Mouse (Mus musculus) brain, adult 10 weeks (tissue): ENCODE measurements around the gene Sbk3. TPM values are rescaled to one million over a fixed set of nuclear protein-coding genes. Genes with fewer than 3 reads are reported as not detected.

Experiments
- polyA plus RNA-seq: library from polyadenylated mRNA; stranded (reverse); fragments of 350-450 nt; fragmentation: Illumina TruSeq; extraction: RNeasy Lipid Tissue Mini Kit (QIAGEN cat#74804); gene quantifications from one replicate; pipeline ENCODE4 v1.2.3, GENCODE M21; 2015; ENCODE audit warnings: low read depth, low replicate concordance

The Sbk3 gene
- polyA plus RNA-seq, result 1.1 TPM

GRCm38 (mm10) chr7:4971068-4971467 lies at the start of gene Sbk3:
Gene Sbk3, minus strand, starts transcription at chr7:4971168.

GRCm38 (mm10) chr7:5020000-5020681 lies 49.2 kb upstream of the Sbk3 start, which contains the start of the genes Zfp865 and Ccdc106:
Gene Zfp865, plus strand, starts transcription at chr7:5020376.
Gene Ccdc106, plus strand, starts transcription at chr7:5020553.

GRCm38 (mm10) chr7:5015118-5016001 lies 44.4 kb upstream of the Sbk3 start, which contains the start of gene Gm44973:
Gene Gm44973, plus strand, starts transcription at chr7:5015496.

GRCm38 (mm10) chr7:5014251-5015117 lies 43.5 kb upstream of the Sbk3 start, which contains the start of the genes Zfp524 and Fiz1:
Gene Zfp524, plus strand, starts transcription at chr7:5014415.
Gene Fiz1, minus strand, starts transcription at chr7:5014697.

GRCm38 (mm10) chr7:4996003-4996895 lies 25.3 kb upstream of the Sbk3 start, which contains the start of gene Zfp579:
Gene Zfp579, minus strand, starts transcription at chr7:4996158.

GRCm38 (mm10) chr7:4964272-4964671 lies 6.7 kb downstream of the Sbk3 start, which contains the start of gene Sbk2:
Gene Sbk2, minus strand, starts transcription at chr7:4964406.

GRCm38 (mm10) chr7:4925441-4926381 lies 45.3 kb downstream of the Sbk3 start, which contains the start of gene Ssc5d:
Gene Ssc5d, plus strand, starts transcription at chr7:4925785.

GRCm38 (mm10) chr7:4921824-4922482 lies 49.0 kb downstream of the Sbk3 start, which contains the start of gene Nat14:
Gene Nat14, plus strand, starts transcription at chr7:4922028.

Other genes with a start within 250 kb of the Sbk3 start
- gene Tmem150b, start 245.9 kb downstream of the Sbk3 start, polyA plus RNA-seq, result not detected
- 21.4 TPM for gene Kmt5c, start 231.1 kb downstream of the Sbk3 start, polyA plus RNA-seq
- 12.2 TPM for gene Cox6b2, start 218.1 kb downstream of the Sbk3 start, polyA plus RNA-seq
- gene Fam71e2, start 199.9 kb downstream of the Sbk3 start, polyA plus RNA-seq, result not detected
- 0.67 TPM for gene Il11, start 188.3 kb downstream of the Sbk3 start, polyA plus RNA-seq
- not detected for gene Tmem190, start 188.2 kb downstream of the Sbk3 start, polyA plus RNA-seq
- gene Tmem238, start 181.5 kb downstream of the Sbk3 start, polyA plus RNA-seq, result 1.4 TPM
- 466 TPM for gene Rpl28, start 178.3 kb downstream of the Sbk3 start, polyA plus RNA-seq
- gene Ube2s, start 158.6 kb downstream of the Sbk3 start, polyA plus RNA-seq, result 175 TPM
- gene Shisa7, start 126.5 kb downstream of the Sbk3 start, polyA plus RNA-seq, result 75.7 TPM
- gene Isoc2b, start 100.9 kb downstream of the Sbk3 start, polyA plus RNA-seq, result 10.4 TPM
- 16.9 TPM for gene Isoc2a, start 94.0 kb downstream of the Sbk3 start, polyA plus RNA-seq
- gene Gm36210, start 64.7 kb downstream of the Sbk3 start, polyA plus RNA-seq, result not detected
- 5.6 TPM for gene Zfp628, start 56.0 kb downstream of the Sbk3 start, polyA plus RNA-seq
- 103 TPM for gene Nat14, start 49.1 kb downstream of the Sbk3 start, polyA plus RNA-seq
- 1.2 TPM for gene Ssc5d, start 45.4 kb downstream of the Sbk3 start, polyA plus RNA-seq
- 0.45 TPM for gene Sbk2, start 6.8 kb downstream of the Sbk3 start, polyA plus RNA-seq
- gene Zfp579, start 25.0 kb upstream of the Sbk3 start, polyA plus RNA-seq, result 16.7 TPM
- gene Zfp524, start 43.2 kb upstream of the Sbk3 start, polyA plus RNA-seq, result 10.3 TPM
- gene Fiz1, start 43.5 kb upstream of the Sbk3 start, polyA plus RNA-seq, result 15.9 TPM
- not detected for gene Gm44973, start 44.3 kb upstream of the Sbk3 start, polyA plus RNA-seq
- 17.7 TPM for gene Zfp865, start 49.2 kb upstream of the Sbk3 start, polyA plus RNA-seq
- gene Ccdc106, start 49.4 kb upstream of the Sbk3 start, polyA plus RNA-seq, result 63.8 TPM
- not detected for gene 4632433K11Rik, start 63.0 kb upstream of the Sbk3 start, polyA plus RNA-seq
- 6.4 TPM for gene Zfp784, start 67.3 kb upstream of the Sbk3 start, polyA plus RNA-seq
- gene Zfp580, start 80.4 kb upstream of the Sbk3 start, polyA plus RNA-seq, result 17.7 TPM
- 167 TPM for gene U2af2, start 91.0 kb upstream of the Sbk3 start, polyA plus RNA-seq
- gene Epn1, start 109.1 kb upstream of the Sbk3 start, polyA plus RNA-seq, result 312 TPM
- gene Rfpl4, start 145.8 kb upstream of the Sbk3 start, polyA plus RNA-seq, result not detected
- gene Rasl2-9, start 154.8 kb upstream of the Sbk3 start, polyA plus RNA-seq, result 0.49 TPM
- not detected for gene Vmn1r55, start 178.5 kb upstream of the Sbk3 start, polyA plus RNA-seq
- gene Vmn1r56, start 225.6 kb upstream of the Sbk3 start, polyA plus RNA-seq, result not detected
- not detected for gene Vmn1r57, start 247.3 kb upstream of the Sbk3 start, polyA plus RNA-seq